Mouse (Mus musculus) layer of hippocampus, adult 11-12 months (tissue): ENCODE results near the gene Themis2.

Source experiments
- DNase-seq: peaks from one replicate; pipeline ENCODE4 v3.0.0; 2022; ENCODE audit warnings: low spot score

Gene Themis2

DNA sequence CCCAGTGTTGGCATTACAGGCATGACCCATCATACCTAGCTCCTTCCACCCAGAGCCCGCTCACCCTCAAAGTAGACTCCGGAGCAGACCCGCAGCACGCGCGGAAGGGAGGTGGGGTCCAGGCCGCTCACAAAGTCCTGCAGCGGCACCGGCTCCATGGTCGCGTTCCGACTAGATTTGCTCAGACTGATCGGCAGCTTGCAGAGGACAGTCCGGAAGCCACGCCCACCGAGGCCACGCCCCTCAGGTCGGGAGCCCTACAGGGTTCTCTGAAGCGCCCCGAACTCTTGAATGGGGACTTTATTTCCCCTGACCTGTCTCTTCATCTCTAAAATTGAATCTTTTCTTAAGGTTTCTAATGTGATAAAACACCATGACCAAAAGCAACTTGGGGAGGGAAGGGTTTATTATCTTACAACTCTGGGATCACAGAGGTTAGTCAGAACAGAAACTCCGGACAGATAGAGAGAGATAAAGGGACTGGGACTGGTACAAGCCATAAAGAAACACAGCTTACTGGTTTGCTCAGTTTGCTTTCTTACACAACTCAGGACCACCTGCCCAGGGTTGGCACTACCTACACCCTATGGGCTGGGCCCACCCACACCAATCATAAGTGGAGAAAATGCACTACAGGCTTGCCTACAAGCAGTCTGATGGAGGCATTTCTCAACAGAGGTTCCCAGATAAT, at the start of gene Themis2:
Themis2 (minus strand) TSS at position 192 of the 691 bp plus-strand sequence.
- DNase-seq = peak; percentile 68

DNA sequence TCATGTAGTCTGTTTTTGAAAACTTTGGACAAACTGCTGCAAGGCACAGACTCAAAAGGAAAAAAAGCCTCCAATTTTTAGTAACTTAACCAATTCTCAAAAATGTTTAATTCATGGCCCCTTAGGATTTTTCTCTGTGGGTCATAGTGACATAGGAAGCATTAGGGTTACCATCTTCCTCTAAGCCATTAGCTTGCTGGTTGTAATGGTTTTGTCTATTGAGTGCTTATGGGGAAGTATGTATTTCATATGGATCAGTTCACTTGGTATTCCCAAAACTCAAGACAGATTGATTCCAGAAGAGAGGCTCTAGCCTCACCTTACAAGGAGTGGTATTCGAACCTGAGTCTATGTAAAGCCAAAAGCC, 47.5 kb upstream of the Themis2 start:
- DNase-seq = no peak

DNA sequence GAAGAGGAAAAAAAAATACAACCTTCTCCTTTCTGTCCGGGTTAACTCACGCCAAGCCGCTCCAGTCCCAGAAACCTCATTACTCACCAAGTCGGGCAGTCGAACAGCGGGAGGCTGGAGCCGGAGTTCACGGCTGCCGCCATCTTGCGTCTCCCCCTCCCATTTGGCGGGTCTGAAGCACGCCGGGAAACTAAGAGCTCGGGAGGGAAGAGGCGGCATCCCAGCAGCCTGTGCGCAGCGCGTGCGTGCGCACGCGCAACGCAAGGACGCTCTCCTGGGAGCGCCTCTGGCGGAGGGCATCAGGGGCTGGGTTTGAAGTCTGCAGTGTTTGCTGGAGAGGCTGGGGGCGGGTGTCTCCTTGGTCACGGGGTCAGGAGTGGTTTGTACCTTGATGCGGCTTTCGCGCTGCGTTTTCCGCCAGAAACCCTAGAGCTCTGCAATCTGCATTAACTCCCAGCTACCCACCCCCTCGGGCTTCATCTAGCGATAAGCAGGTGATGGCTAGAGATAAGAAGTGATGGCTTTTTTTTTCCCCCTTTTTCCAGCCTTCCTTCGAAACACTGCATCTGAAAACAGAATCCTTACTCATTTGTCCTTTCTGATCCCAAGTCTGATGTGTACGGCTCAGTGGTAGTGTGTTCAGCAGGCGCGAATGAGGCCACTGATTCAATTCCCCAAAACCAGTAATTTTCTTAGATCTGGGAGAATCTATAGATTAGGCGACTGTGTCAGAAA, 47.0 kb upstream of the Themis2 start, which contains the start of gene Ppp1r8:
Ppp1r8 (minus strand) TSS at position 200 of the 735 bp plus-strand sequence.
- DNase-seq = peak; percentile 91

DNA sequence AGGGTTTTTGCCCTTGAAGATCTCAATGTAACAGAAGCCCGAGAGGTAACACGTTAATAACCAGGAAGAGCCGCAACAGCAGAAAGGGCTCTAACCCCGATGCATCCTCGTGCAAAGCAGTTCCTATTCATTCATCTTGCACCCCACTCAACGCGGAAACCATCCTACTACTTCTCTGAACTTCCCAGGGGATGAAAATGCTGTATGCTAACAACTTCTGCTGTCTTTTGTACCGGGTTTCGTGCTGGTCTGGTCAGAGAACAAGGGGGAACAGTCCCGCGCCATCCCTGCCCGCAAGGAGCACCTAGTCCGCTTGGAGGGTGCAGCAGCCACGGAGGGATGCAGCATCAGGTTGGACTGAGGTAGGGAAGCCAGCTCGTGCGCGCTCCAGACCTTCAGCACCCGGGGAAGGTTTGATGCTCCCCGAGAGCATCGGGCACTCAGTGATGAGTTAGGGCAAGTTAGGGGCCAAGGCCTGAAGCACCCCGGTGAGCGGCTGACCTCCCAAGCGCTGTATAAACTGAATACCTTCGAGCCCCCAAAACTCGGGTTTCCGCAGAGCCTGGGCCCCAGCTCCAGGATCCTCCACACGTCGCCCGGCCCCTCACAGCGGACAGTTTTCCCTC, 46.2 kb upstream of the Themis2 start:
- peak; percentile 21 for DNase-seq

DNA sequence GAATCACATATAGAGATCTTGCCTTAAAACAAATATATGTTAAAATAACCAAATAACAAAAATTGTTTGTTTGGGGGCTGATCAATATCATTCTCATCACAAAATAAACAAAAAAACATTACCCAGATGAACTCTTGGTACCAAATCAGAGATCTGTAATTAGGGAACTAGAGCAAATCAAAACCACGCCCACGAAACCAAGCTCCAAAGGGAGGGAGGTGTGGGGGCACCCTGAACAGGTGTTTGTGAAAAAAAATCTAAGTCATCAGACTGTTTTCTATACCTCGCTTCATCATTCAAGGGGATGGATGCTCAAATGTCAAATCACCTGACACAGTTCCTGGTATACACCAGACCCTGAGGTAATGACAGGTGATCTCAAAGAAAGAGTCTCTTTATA, 45.3 kb upstream of the Themis2 start:
- DNase-seq = no peak

DNA sequence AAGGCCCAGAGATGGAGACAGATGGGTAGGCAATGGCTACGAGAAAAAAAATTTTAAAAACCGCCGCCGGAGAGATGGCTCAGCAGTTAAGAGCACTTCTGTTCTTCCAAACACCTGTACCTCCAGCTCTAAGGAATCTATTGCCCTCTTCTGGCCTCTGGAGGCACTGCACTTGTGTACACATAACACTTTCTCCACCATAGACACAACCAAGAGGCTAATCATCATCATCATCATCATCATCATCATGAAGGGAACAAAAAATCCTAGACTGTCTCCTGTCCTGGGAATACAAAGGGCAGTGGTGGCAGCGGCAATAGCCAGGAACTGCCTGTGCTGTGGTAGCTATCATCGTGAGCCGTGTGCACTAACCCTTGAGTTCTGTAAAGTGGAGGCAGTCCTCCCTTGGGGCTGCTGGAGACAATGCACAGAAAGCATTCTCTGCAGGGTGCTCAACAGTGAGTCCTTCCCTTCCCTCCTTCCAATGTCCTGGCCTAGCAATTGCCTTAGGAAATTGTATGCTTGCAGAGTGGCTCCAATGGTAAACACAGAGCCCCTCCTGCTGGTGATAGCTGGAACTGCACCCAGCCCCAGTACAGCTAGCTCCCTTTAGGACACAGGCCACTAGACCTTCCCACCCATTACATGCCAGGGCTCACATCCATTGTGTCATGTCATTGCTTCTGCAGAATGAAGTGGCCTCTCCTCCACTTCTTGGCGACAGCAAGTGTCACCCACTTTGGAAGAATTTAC, 27.6 kb upstream of the Themis2 start:
- peak; percentile 78 for DNase-seq

DNA sequence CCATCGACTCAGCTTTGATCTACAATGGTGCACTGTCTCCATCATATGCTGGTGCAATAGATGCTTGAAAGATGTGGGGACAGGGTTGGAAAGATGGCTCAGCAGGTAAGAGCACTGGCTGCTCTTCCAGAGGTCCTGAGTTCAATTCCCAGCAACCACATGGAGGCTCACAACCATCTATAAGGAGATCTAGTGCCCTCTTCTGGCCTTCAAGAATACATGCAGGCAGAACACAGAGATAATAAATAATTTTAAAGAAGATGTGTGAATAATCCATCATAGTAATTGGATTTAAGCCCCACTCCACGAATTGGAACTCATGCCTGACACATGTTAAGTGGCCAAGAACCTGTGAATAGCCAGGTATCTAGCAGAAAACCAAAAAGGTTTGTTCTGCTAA, 22.3 kb upstream of the Themis2 start:
- DNase-seq = no peak

DNA sequence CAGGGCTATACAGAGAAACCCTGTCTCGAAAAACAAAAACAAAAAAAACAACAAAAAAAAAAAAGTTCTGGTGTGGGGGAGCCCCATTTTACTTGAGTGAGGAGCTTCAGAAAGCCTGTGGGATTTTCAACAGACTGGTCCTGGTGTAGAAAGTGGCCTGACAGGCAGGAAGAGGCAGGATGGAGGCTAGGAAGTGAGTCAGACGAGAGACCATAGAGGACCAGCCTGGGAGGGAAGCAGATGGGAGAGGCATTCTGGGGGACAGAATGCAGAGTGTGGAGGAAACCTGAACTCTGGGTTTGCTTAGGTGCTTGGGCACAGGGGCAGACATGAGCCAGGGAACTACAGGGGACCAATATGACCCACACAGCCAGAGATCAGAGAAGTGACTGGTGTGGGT, 20.7 kb upstream of the Themis2 start:
- no peak for DNase-seq

DNA sequence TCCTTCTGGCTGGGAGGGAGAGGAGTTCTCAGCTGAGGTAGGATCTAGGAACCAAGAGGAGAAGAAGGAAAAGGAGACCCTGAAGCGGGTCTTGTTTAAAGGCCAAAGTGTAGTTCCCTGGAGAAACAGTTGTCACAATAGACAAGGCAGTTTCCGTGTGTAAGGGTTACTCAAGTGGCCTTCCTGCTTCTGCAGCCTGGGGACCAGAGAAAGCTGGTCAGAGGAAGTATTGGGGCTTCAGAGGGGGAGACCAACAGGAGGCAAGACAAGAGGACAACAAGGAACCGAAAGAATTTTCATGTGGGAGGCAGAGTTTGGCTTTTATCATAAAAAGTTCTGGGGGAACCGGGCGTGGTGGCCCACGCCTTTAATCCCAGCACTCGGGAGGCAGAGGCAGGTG, 20.2 kb upstream of the Themis2 start:
- no peak for DNase-seq

DNA sequence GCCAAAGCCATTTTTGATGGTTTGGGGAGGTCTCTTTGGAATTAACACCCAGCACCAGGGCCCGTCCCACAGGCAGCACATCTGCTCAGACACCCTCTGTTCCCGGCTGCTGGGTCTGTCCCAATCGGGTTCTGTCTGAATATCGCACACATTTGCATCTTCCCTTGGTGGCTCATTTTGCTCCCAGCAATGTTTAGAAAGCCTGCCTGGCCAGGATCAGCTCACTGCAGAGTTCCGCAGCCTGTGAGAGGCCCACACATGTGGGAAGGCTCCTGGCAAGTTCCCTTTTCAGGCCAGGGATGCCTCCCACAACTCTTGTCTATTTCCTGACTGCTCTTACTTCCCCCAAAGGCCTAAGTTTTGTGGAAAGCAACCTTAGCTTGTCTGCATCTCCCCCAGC, 13.4 kb upstream of the Themis2 start:
- peak; percentile 48 for DNase-seq

DNA sequence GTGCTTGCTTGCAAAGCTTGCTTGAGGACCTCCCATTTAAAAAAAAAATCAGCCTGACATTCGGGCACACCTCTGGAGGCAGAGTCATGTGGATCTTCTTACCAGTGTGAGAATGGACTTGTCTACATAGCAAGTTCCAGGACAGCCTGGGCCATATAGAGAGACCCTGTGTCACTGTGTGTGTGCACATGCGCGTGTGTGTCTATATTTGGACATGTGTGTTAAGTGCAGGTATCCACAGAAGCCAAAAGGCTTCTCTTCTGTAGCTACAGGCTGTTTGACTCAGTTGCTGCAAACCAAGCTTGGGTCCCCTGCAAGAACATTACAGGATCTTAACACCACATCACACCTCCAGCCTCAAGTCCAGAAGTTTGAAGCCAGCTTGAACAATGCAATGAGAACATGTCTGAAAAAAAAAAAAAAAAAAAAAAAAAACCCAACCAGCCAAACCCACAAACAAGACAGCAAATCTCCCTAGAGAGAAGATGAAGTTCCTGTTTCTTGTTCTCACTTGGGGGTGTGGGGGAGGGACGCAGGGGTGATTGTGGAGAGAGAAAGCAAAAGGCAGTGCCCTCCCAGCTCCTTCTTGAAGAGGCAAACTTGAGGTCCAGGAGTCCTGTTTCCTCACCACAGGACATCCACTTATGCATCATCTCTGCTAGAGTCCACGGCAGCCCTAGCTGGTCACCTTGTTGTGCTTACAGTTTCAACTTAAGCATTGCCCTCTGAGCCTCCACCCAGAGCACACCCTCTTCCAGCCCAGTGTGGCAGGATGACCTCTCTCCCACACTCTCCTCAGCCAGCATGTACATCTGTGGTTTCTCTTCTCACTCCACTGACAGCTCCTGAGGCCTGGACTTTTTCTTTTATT, 11.8 kb upstream of the Themis2 start:
- no peak for DNase-seq

DNA sequence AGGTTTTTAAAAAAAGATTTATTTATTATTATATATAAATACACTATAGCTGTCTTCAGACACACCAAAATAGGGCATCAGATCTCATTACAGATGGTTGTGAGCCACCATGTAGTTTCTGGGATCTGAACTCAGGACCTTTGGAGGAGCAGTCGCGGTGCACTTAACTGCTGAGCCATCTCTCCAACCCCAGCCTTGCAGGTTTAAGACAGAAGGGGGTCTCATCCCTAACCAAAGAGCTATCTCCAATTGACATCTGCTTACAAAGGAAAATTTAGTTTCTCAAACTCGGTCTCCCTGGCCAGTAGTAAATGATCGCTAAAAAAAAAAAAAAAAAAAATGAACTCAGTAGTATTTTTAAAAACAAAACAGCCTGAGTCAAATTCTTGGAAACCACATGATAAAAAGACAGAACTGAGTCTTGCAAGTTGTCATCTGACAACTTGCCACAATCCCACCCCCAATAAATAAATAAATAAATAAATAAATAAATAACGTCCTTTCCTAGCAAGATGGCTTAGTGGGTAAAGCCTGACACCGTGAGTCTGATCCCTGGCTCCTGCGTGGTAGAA, 10.5 kb upstream of the Themis2 start:
- DNase-seq = no peak

DNA sequence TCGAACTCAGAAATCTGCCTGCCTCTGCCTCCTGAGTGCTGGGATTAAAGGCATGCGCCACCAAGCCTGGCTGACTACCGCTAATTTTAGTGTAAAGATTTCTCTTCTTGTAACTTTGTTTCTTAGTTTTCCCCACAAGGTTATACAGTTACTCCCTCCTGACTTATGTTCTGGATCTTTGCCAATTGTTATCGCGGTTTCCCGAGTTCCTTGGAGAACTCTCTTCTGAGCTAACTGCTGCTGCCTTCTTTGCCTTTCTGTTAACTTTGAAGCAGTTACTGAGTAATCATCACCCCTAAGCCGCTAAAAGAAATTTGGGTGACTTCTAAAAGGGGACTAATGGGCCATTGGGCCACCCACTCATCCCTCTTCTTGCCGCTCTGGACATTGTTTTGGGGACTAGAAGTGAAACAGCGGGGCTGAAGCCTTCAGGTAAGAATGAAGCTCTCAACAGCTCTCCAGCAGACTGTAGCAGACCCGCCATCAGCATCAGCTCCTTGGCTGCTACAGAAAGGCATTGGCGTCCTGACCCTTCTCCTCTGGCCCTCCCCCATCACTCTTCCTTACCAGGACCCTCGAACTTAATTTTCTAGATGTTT, 9.5 kb upstream of the Themis2 start:
- no peak for DNase-seq

DNA sequence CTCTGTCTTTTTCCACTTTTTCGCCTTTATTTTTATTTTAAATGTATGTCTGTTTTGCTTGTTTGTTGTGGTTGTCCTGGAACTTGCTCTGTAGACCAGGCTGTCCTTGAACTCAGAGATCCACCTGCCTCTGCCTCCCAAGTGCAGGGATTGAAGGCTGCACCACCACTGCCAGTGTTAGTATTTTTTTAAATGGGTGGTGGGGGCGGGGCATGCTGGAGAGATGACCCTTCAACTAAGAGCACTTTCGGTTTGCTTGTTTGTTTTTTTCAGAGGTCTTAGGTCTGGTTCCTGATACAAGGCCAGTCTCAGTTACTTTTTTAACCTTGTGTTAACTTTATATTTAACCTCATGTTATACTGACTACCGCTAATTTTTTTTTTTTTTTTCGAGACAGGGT, 9.0 kb upstream of the Themis2 start:
- DNase-seq = no peak

DNA sequence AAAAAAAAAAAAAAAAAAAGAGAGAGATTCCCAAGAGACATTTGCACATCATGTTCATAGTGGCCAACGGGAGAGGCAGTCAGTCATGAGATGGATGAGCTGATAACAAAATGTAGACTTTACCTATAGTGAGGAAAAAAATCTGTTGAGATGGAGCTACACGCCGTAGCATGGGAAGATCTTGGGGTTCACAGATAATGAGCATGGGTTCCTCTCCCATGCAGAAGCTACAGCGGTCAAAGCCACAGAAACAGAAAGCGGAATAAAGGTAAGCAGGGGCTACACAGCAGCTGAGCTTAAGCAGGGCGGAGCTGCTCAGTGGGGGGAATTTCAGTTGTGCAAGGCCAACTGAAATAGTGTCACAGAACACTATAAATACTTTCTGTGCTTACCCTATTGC, 8.1 kb upstream of the Themis2 start:
- no peak for DNase-seq

DNA sequence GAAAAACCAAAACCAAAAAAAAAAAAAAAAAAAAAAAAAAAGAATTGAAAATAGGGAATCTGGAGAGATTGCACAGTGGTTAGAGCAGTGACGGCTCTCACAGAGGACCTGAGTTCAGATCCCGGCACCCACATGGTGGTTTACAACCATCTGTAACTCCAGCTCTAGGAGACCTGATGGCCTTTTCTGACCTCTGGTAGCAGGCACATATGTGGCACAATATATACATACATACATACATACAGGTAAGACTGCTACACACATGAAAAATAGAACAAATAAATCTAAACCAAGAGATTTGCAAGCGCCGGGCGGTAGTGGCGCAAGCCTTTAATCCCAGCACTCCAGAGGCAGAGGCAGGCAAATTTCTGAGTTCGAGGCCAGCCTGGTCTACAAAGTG, 7.7 kb upstream of the Themis2 start:
- no peak for DNase-seq

DNA sequence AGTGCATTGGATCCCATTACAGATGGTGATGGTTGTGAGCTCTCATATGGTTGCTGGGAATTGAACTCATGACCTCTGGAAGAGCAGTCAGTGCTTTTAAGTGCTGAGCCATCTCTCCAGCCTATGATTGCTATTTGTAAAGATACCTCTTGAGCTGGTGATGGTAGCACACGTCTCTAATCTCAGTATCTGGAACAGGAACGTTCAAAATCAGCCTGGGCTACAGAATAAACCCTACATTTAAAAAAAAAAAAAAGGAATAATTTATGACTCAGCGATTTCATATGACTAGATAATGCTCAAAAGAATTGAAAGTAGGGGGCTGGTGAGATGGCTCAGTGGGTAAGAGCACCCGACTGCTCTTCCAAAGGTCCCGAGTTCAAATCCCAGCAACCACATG, 7.0 kb upstream of the Themis2 start:
- DNase-seq = no peak

DNA sequence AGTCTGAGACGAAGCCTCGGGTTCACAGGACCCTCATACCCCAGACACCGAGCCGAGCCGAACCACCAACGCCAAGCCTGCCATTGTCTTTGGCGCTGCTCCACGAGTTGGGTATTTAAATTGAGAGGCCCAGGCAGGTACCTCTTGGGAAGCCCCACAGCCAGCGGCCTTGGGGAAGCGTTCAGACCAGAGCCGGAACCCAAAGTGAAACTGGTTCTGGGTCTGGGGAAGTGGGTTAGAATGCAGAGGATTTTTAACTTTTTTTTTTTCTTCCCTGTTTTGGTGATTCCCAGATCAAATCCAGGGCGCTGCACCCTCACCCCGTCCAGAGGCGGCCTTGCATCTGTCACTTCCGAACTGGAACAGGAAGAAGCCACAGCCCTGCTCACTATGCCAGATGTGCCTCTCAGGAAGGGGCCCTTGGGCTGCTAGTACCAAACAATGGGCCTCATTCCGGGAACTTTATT, 6.0 kb upstream of the Themis2 start:
- no peak for DNase-seq

DNA sequence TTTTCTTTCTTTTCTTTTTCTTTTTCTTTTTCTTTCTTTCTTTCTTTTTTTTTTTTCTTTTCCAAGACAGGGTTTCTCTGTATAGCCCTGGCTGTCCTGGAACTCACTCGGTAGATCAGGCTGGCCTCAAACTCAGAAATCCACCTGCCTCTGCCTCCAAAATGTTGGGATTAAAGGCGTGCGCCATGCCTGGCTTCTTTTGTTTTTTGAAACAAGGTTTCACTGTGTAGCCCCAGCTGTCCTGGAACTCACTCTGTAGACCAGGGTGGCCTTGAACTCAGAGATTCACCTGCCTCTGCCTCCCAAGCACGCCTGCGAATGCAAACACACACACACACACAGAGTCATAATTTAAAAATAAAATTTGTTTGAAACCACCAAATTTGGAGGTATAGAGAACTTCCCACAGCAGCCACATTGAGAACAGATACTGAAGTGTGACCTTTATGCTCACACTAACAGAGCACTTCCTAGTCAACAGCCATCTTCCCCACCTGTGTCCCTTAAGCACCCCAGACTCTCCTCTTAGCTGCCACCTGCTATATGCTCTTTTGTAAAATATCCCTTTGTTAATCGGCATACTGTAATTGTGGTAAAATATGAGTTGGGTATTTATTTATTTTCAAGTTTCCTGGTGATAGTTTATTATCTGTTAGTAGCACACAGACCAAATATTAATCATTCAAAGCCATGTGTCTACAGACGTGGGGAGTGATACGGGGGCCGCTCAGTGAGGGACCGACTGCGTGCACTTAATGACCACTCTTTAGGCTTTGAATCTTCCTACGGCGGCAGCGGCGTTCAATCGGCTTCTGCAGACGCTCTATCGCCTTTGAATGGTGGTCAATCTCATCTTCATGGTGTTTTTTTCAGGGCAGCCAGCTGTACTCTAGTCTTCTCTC, 5.2 kb upstream of the Themis2 start:
- no peak for DNase-seq

DNA sequence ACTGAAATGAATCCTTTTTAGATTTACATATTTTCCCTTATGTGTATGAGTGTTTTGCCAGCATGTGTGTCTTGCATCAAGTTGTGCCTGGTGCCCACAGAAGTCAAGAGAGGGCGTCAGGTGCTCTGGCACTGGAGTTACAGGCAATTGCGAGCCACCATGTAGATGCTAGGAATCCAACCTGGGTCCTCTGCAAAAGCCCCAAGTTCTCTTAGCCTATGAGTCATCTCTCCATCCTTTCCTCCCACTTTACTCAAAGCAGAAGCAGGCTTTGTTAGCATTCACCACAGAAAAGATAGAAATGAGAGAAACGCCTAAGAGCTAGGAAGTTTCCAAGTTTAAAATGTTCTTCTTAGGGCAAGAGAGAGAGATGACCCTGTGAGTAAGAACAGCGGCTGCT, 3.7 kb upstream of the Themis2 start:
- no peak for DNase-seq
